ENCODE assay signal across 11 mouse cellular contexts in genomic region chr14:86327646-86328045, GRCm38 (mm10).
DNase-seq lines count a peak whose midpoint lies in the region; ATAC-seq and TF ChIP-seq lines count a peak whose summit lies in the region.
"Had no signal": no experiment of that assay in that cellular context is flagged by ENCODE, and none has a peak within 500 bp of the region (broad histone marks: within the 10 kb centered on the region; RNA-seq: fewer than 3 reads in every experiment).

No protein-coding gene starts in this region.

- no peak for TF ChIP-seq CTCF in hindbrain, postnatal 0 days (IDR thresholded peaks at IDR 0.05; ENCODE audit: low read depth)

- H3K4me3 ChIP-seq in forebrain, embryonic 15.5 days = no peak overlapping the region
- no peak overlapping the region for H3K4me3 ChIP-seq in hindbrain, postnatal 0 days (ENCODE audit: low read length)
- no peak overlapping the region for H3K4me3 ChIP-seq in embryonic facial prominence, embryonic 10.5 days
- H3K4me3 ChIP-seq: liver, embryonic 15.5 days had no signal

- no peaks in the 10 kb centered on the region for H3K36me3 ChIP-seq in forebrain, embryonic 15.5 days
- H3K36me3 ChIP-seq in hindbrain, postnatal 0 days (ENCODE audit: insufficient read depth, low read length) = no peaks in the 10 kb centered on the region
- no peaks in the 10 kb centered on the region for H3K36me3 ChIP-seq in embryonic facial prominence, embryonic 10.5 days (replicated peaks)
- H3K36me3 ChIP-seq: liver, embryonic 15.5 days had no signal

- peak; percentile 5 for DNase-seq in NIH3T3 (ENCODE audit: low read depth)
- DNase-seq in hindbrain, postnatal 0 days (ENCODE audit: low spot score) = peak; percentile 47
- DNase-seq in left cerebral cortex, postnatal 25 days (ENCODE audit: low spot score in 2 of 2) = peak; percentile 54 to 62
- no peak for DNase-seq in lung, adult 18-20 months
- no peak for DNase-seq in embryonic facial prominence, embryonic 10.5 days (ENCODE audit: low spot score)
- no peak for DNase-seq in kidney, postnatal 14 days
- DNase-seq: cerebellum, postnatal 25 days; thymus, postnatal 4 days had no signal

- intact Hi-C loops in left cerebral cortex, postnatal 25 days (cut with DNase I) = no loop called here

- H3K4me1 ChIP-seq in forebrain, embryonic 15.5 days = 0 out of 2 replicates have a peak, but pooled peaks cover 7% of the 10 kb centered on the region
- no peaks in the 10 kb centered on the region for H3K4me1 ChIP-seq in hindbrain, postnatal 0 days (ENCODE audit: insufficient read depth, low read length)
- no peaks in the 10 kb centered on the region for H3K4me1 ChIP-seq in embryonic facial prominence, embryonic 10.5 days
- H3K4me1 ChIP-seq: liver, embryonic 15.5 days had no signal

- H3K9me3 ChIP-seq in forebrain, embryonic 15.5 days = no peaks in the 10 kb centered on the region
- H3K9me3 ChIP-seq in hindbrain, postnatal 0 days (ENCODE audit: low read length) = no peaks in the 10 kb centered on the region
- no peaks in the 10 kb centered on the region for H3K9me3 ChIP-seq in embryonic facial prominence, embryonic 10.5 days
- H3K9me3 ChIP-seq: liver, embryonic 15.5 days had no signal

- 48% methylated on average over 9 of the region's 9 CpGs for WGBS in forebrain, embryonic 15.5 days
- 22% methylated on average over 9 of the region's 9 CpGs for WGBS in hindbrain, postnatal 0 days
- 73% methylated on average over 9 of the region's 9 CpGs for WGBS in embryonic facial prominence, embryonic 10.5 days

- H3K4me2 ChIP-seq in forebrain, embryonic 15.5 days (replicated peaks) = no peak overlapping the region
- no peak overlapping the region for H3K4me2 ChIP-seq in hindbrain, postnatal 0 days (ENCODE audit: low read depth, low read length)
- H3K4me2 ChIP-seq: liver, embryonic 15.5 days had no signal

- no peak overlapping the region for H3K27ac ChIP-seq in forebrain, embryonic 15.5 days (replicated peaks)
- H3K27ac ChIP-seq in hindbrain, postnatal 0 days = no peak overlapping the region
- H3K27ac ChIP-seq in embryonic facial prominence, embryonic 10.5 days (replicated peaks) = no peak overlapping the region
- H3K27ac ChIP-seq: kidney, postnatal 0 days; liver, embryonic 15.5 days had no signal

- peak; percentile 85 for ATAC-seq in forebrain, embryonic 15.5 days (replicated peaks)
- ATAC-seq in hindbrain, postnatal 0 days = peak; percentile 70

- H3K9ac ChIP-seq in forebrain, embryonic 15.5 days (replicated peaks) = no peak overlapping the region
- no peak overlapping the region for H3K9ac ChIP-seq in hindbrain, postnatal 0 days (replicated peaks; ENCODE audit: low read length)
- H3K9ac ChIP-seq: liver, embryonic 15.5 days had no signal

- no peaks in the 10 kb centered on the region for H3K27me3 ChIP-seq in forebrain, embryonic 15.5 days
- H3K27me3 ChIP-seq in hindbrain, postnatal 0 days (ENCODE audit: insufficient read depth, low read length) = no peaks in the 10 kb centered on the region
- H3K27me3 ChIP-seq in embryonic facial prominence, embryonic 10.5 days (replicated peaks; ENCODE audit: low read depth, poor library complexity, severe bottlenecking) = no peaks in the 10 kb centered on the region
- H3K27me3 ChIP-seq: liver, embryonic 15.5 days had no signal

Comparison
In these comparisons a context has a peak if more than half of its experiments do, and no peak if none do; other contexts are left out.
1. DNase-seq: peak in NIH3T3 (single experiment), hindbrain, postnatal 0 days (single experiment) and left cerebral cortex, postnatal 25 days (2 of 2); none in lung, adult 18-20 months (0 of 2), embryonic facial prominence, embryonic 10.5 days (single experiment) and kidney, postnatal 14 days (single experiment).